Mouse (Mus musculus): ENCODE data around the gene Gm49325. TPM values are rescaled to one million over a fixed set of nuclear protein-coding genes. Genes with fewer than 3 reads are reported as not detected.

Gm49325 gene
- polyA plus RNA-seq, 1 experiment from 2014 or later, result not detected

- DNase-seq (ENCODE audit: low spot score), result no peak
These were observed 28.6 kb downstream of the Gm49325 start for GRCm38 (mm10) chr10:77634452-77635231.

GRCm38 (mm10) chr10:77636234-77636922 lies 30.4 kb downstream of the Gm49325 start:
- Histone ChIP-seq H3K9me3 (ENCODE audit: control insufficient read depth, low read length) (no peaks in the 10 kb centered on the region), H3K4me3 (ENCODE audit: low read depth, low read length) (no peak overlapping the region), H3K9ac (ENCODE audit: low read length) (no peak overlapping the region), H3K4me2 (ENCODE audit: low read depth, severe bottlenecking) (no peak overlapping the region), H3K4me1 (ENCODE audit: control insufficient read depth, insufficient read depth, low read length) (no peaks in the 10 kb centered on the region), H3K27me3 (ENCODE audit: control insufficient read depth, insufficient read depth, low read length) (no peaks in the 10 kb centered on the region), H3K36me3 (ENCODE audit: control insufficient read depth, insufficient read depth, low read length) (peaks cover 9% of the 10 kb centered on the region), H3K27ac (replicated peaks; ENCODE audit: low read depth, low read length) (no peak overlapping the region)
- ATAC-seq (ENCODE audit: insufficient number of reproducible peaks, low FRiP score, low TSS enrichment, low read depth) (no peak), DNase-seq (ENCODE audit: low spot score) (no peak)
- 93% methylated on average over 7 of the region's 7 CpGs for WGBS

More at GRCm38 (mm10) chr10:77634452-77635231, 28.6 kb downstream of the Gm49325 start:
- 88% methylated on average over 13 of the region's 13 CpGs for WGBS
- Histone ChIP-seq H3K9ac (ENCODE audit: low read length) (no peak overlapping the region), H3K27ac (replicated peaks; ENCODE audit: low read depth, low read length) (no peak overlapping the region), H3K27me3 (ENCODE audit: control insufficient read depth, insufficient read depth, low read length) (no peaks in the 10 kb centered on the region), H3K4me1 (ENCODE audit: control insufficient read depth, insufficient read depth, low read length) (no peaks in the 10 kb centered on the region), H3K36me3 (ENCODE audit: control insufficient read depth, insufficient read depth, low read length) (peaks cover 12% of the 10 kb centered on the region), H3K4me3 (ENCODE audit: low read depth, low read length) (no peak overlapping the region), H3K4me2 (ENCODE audit: low read depth, severe bottlenecking) (no peak overlapping the region), H3K9me3 (ENCODE audit: control insufficient read depth, low read length) (no peaks in the 10 kb centered on the region)
- ATAC-seq (ENCODE audit: insufficient number of reproducible peaks, low FRiP score, low TSS enrichment, low read depth), result no peak

GRCm38 (mm10) chr10:77638956-77639355 lies 33.0 kb downstream of the Gm49325 start:
- no peaks in the 10 kb centered on the region for H3K9me3 ChIP-seq (ENCODE audit: control insufficient read depth, low read length)
- no peak overlapping the region for H3K4me3 ChIP-seq (ENCODE audit: low read depth, low read length)
- no peak for DNase-seq (ENCODE audit: low spot score)
- peaks cover 16% of the 10 kb centered on the region; the same call in 1 of the 2 replicates for H3K36me3 ChIP-seq (ENCODE audit: control insufficient read depth, insufficient read depth, low read length)
- 88% methylated on average over 6 of the region's 6 CpGs for WGBS
- H3K27me3 ChIP-seq (ENCODE audit: control insufficient read depth, insufficient read depth, low read length), result no peaks in the 10 kb centered on the region
- H3K4me2 ChIP-seq (ENCODE audit: low read depth, severe bottlenecking), result no peak overlapping the region
- ATAC-seq (ENCODE audit: insufficient number of reproducible peaks, low FRiP score, low TSS enrichment, low read depth), result no peak
- no peak overlapping the region for H3K27ac ChIP-seq (replicated peaks; ENCODE audit: low read depth, low read length)
- H3K4me1 ChIP-seq (ENCODE audit: control insufficient read depth, insufficient read depth, low read length), result no peaks in the 10 kb centered on the region
- H3K9ac ChIP-seq (ENCODE audit: low read length), result no peak overlapping the region

- 92% methylated on average over 7 of the region's 7 CpGs for WGBS
- no peaks in the 10 kb centered on the region for H3K4me1 ChIP-seq (ENCODE audit: control insufficient read depth, insufficient read depth, low read length)
- peaks cover 26% of the 10 kb centered on the region for H3K36me3 ChIP-seq (ENCODE audit: control insufficient read depth, insufficient read depth, low read length)
- H3K9me3 ChIP-seq (ENCODE audit: control insufficient read depth, low read length), result no peaks in the 10 kb centered on the region
- no peak overlapping the region for H3K27ac ChIP-seq (replicated peaks; ENCODE audit: low read depth, low read length)
- no peak overlapping the region for H3K9ac ChIP-seq (ENCODE audit: low read length)
- no peak overlapping the region for H3K4me3 ChIP-seq (ENCODE audit: low read depth, low read length)
- DNase-seq (ENCODE audit: low spot score), result no peak
- H3K4me2 ChIP-seq (ENCODE audit: low read depth, severe bottlenecking), result no peak overlapping the region
- ATAC-seq (ENCODE audit: insufficient number of reproducible peaks, low FRiP score, low TSS enrichment, low read depth), result no peak
- H3K27me3 ChIP-seq (ENCODE audit: control insufficient read depth, insufficient read depth, low read length), result no peaks in the 10 kb centered on the region
These were observed 37.2 kb downstream of the Gm49325 start for GRCm38 (mm10) chr10:77643160-77643559.

- 91% methylated on average over 5 of the region's 5 CpGs for WGBS
- Histone ChIP-seq H3K27me3 (ENCODE audit: control insufficient read depth, insufficient read depth, low read length) (no peaks in the 10 kb centered on the region), H3K4me2 (ENCODE audit: low read depth, severe bottlenecking) (no peak overlapping the region), H3K27ac (replicated peaks; ENCODE audit: low read depth, low read length) (no peak overlapping the region), H3K9me3 (ENCODE audit: control insufficient read depth, low read length) (no peaks in the 10 kb centered on the region), H3K4me1 (ENCODE audit: control insufficient read depth, insufficient read depth, low read length) (no peaks in the 10 kb centered on the region), H3K9ac (ENCODE audit: low read length) (no peak overlapping the region), H3K36me3 (ENCODE audit: control insufficient read depth, insufficient read depth, low read length) (peaks cover 26% of the 10 kb centered on the region), H3K4me3 (ENCODE audit: low read depth, low read length) (no peak overlapping the region)
- ATAC-seq (ENCODE audit: insufficient number of reproducible peaks, low FRiP score, low TSS enrichment, low read depth), result no peak
- no peak for DNase-seq (ENCODE audit: low spot score)
These were observed 39.6 kb downstream of the Gm49325 start for GRCm38 (mm10) chr10:77645571-77645970.

GRCm38 (mm10) chr10:77647461-77647860 lies 41.5 kb downstream of the Gm49325 start:
- ATAC-seq (ENCODE audit: insufficient number of reproducible peaks, low FRiP score, low TSS enrichment, low read depth), result no peak

GRCm38 (mm10) chr10:77647901-77648300 lies 41.9 kb downstream of the Gm49325 start:
- peaks cover 18% of the 10 kb centered on the region for H3K36me3 ChIP-seq (ENCODE audit: control insufficient read depth, insufficient read depth, low read length)
- H3K4me1 ChIP-seq (ENCODE audit: control insufficient read depth, insufficient read depth, low read length), result no peaks in the 10 kb centered on the region
- H3K4me2 ChIP-seq (ENCODE audit: low read depth, severe bottlenecking), result no peak overlapping the region
- no peak overlapping the region for H3K27ac ChIP-seq (replicated peaks; ENCODE audit: low read depth, low read length)
- H3K9me3 ChIP-seq (ENCODE audit: control insufficient read depth, low read length), result no peaks in the 10 kb centered on the region
- H3K4me3 ChIP-seq (ENCODE audit: low read depth, low read length), result no peak overlapping the region
- WGBS, result 81% methylated on average over 8 of the region's 8 CpGs
- H3K9ac ChIP-seq (ENCODE audit: low read length), result no peak overlapping the region
- no peak for DNase-seq (ENCODE audit: low spot score)
- ATAC-seq (ENCODE audit: insufficient number of reproducible peaks, low FRiP score, low TSS enrichment, low read depth), result no peak
- H3K27me3 ChIP-seq (ENCODE audit: control insufficient read depth, insufficient read depth, low read length), result no peaks in the 10 kb centered on the region

More at GRCm38 (mm10) chr10:77647461-77647860, 41.5 kb downstream of the Gm49325 start:
- H3K9me3 ChIP-seq (ENCODE audit: control insufficient read depth, low read length), result no peaks in the 10 kb centered on the region
- no peak overlapping the region for H3K27ac ChIP-seq (replicated peaks; ENCODE audit: low read depth, low read length)
- no peak overlapping the region for H3K4me3 ChIP-seq (ENCODE audit: low read depth, low read length)
- H3K4me2 ChIP-seq (ENCODE audit: low read depth, severe bottlenecking), result no peak overlapping the region
- no peak overlapping the region for H3K9ac ChIP-seq (ENCODE audit: low read length)
- 71% methylated on average over 1 of the region's 1 CpGs for WGBS
- H3K27me3 ChIP-seq (ENCODE audit: control insufficient read depth, insufficient read depth, low read length), result no peaks in the 10 kb centered on the region
- DNase-seq (ENCODE audit: low spot score), result no peak
- H3K36me3 ChIP-seq (ENCODE audit: control insufficient read depth, insufficient read depth, low read length), result peaks cover 18% of the 10 kb centered on the region
- H3K4me1 ChIP-seq (ENCODE audit: control insufficient read depth, insufficient read depth, low read length), result no peaks in the 10 kb centered on the region

GRCm38 (mm10) chr10:77652046-77652445 lies 46.0 kb downstream of the Gm49325 start:
- no peaks in the 10 kb centered on the region for H3K9me3 ChIP-seq (ENCODE audit: control insufficient read depth, low read length)
- no peak overlapping the region for H3K27ac ChIP-seq (replicated peaks; ENCODE audit: low read depth, low read length)
- H3K36me3 ChIP-seq (ENCODE audit: control insufficient read depth, insufficient read depth, low read length), result no peaks in the 10 kb centered on the region; the same call in 1 of the 2 replicates
- H3K9ac ChIP-seq (ENCODE audit: low read length), result no peak overlapping the region
- no peaks in the 10 kb centered on the region for H3K4me1 ChIP-seq (ENCODE audit: control insufficient read depth, insufficient read depth, low read length)
- no peak overlapping the region for H3K4me2 ChIP-seq (ENCODE audit: low read depth, severe bottlenecking)
- no peaks in the 10 kb centered on the region for H3K27me3 ChIP-seq (ENCODE audit: control insufficient read depth, insufficient read depth, low read length)
- H3K4me3 ChIP-seq (ENCODE audit: low read depth, low read length), result no peak overlapping the region
- WGBS, result 88% methylated on average over 9 of the region's 9 CpGs
- ATAC-seq (ENCODE audit: insufficient number of reproducible peaks, low FRiP score, low TSS enrichment, low read depth) (no peak), DNase-seq (ENCODE audit: low spot score) (no peak)
